Mouse (Mus musculus) heart, postnatal 10 days (tissue): ENCODE data around the gene Mcemp1. TPM values are rescaled to one million over a fixed set of nuclear protein-coding genes. Genes with fewer than 3 reads are reported as not detected.

ENCODE experiments used
- DNase-seq, 2 experiments: peaks; one replicate each; pipeline ENCODE4 v3.0.0; 2021
- intact Hi-C: fragments of 180-260 bp; cut with DNase I; formaldehyde crosslinking; loops from one replicate; pipeline ENCODE4 v1.15.1; 2025
- total RNA-seq, 2 experiments: library from RNA; stranded (reverse); gene quantifications; 2 replicates each; pipeline ENCODE4 v1.2.3; 2021

The Mcemp1 gene
- total RNA-seq, 2 experiments from 2014 or later, result 0.17 to 0.40 TPM

- intact Hi-C loops, result loop anchor here (5.0 to 10.0 kb wide), 2 partner anchors 208 to 316 kb away; partner anchors contain the start of gene A430078G23Rik
These were observed 4.8 kb downstream of the Mcemp1 start for GRCm38 (mm10) chr8:3670388-3670787.

DNA sequence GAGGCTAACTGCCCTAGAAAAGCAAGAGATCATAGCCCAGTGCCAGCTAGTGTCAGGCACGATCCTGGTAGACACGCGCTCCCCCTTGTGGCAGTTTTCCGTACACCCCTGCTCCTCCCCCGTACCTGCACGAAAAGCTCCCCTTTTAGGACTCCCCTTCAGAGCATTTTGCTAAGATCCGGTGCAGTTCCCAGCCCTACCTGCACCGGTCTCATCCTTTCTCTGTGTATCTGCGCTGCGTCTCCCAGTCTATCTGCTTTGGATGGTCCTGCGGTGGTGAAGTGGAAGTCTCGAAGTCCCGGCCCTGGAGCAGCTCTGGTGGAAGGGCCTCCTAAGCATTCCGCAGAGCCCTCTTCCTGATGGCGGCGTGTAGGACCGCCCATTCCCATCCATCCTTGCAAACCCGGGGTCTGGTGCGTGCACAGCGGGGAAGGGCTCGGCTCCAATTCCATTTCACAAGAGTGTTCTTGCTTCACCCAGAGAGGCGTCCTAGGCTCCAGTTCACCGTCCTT lies 6.5 kb downstream of the Mcemp1 start, which contains the start of gene Fcor:
Gene Fcor (minus strand): TSS at position 383 of the 512 bp plus-strand sequence.
- peak; percentile 80 to 86 for DNase-seq
- intact Hi-C loops, result loop anchor here (1.0 to 10.0 kb wide), 4 partner anchors 43 to 317 kb away; partner anchors contain the start of gene A430078G23Rik

More at GRCm38 (mm10) chr8:3670388-3670787, 4.8 kb downstream of the Mcemp1 start:
- no peak for DNase-seq

GRCm38 (mm10) chr8:3674671-3675070 lies 9.1 kb downstream of the Mcemp1 start:
- intact Hi-C loops, result loop anchor here (5.0 to 10.0 kb wide), 2 partner anchors 212 to 320 kb away; partner anchors contain the start of gene A430078G23Rik
- no peak for DNase-seq

DNA sequence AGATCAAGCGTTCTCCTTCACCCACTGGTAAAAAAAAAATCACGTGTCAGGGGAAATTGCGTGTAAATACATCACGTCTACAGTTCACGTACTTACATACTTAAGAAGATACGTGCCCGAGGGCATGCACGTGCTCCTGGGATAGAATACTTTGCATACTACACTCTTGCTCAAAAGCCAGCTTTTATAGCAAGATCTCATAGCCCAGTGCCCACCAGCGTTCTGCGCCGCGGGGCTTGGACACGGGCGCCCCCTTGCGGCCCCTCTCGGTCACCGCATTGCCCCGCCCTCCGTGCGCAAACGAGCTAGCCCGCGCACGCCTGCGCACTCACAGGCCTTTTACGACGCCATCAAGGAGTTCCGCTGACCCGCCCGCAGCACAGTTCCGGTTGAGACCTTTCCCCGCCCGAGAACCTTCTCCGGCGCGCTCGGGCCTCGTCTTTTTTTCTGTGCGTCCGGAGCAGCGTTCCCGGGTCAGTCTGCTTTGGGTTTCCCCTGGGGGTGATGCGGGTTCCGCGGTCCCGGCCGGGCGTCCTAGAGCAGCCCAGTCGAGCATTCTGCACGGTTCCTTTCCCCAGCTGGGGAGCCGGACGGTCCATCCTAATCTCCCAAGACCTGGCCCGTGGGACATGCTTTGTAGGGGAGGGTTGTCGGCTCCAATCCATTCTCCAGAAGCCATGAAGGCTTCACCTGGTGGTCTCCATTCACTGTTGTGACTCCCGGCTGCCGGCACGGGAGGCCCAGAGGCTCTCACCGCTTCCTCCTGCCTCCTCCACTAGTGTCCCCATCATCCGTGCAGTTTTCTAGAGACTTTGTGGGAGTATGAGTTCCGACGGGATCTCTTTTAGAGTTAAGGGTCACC lies 10.8 kb downstream of the Mcemp1 start, which contains the start of gene Trappc5:
Gene Trappc5 (plus strand): TSS at position 169 of the 862 bp plus-strand sequence.
- intact Hi-C loops, result loop anchor here (2.0 to 10.0 kb wide), 2 partner anchors 56 to 322 kb away; partner anchors contain the start of genes A430078G23Rik, Pet100 and Xab2

DNA sequence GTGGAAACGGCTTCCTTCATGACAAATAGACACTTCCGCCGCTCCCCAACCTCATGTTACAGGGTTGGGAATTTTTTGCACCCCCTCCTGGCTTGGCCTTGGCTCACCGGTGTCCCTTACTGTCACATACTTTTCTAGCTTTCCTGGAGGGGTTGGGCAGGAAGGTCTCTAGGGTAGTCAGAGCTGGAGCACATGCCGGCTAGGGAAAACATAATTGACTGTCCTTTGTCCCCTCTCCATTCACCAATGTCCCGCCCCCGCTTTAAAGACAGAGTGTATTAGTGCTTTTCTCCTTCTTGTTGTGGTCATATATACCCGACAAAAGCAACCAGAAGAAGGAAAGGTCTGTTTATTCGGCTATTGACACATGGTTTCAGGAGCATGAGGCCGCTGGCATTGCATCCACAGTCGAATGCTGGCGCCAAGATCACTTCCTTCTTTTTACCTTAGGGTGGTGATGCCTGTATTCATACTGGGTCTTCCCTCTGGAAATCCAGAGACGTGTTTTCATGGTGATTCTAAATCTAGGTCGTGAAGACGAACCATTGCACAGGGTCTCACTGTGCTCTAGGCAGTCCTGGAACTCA lies 11.5 kb downstream of the Mcemp1 start:
- DNase-seq, result peak in 1 of 2 experiments; percentile 14
- intact Hi-C loops, result loop anchor here (2.0 to 10.0 kb wide), 2 partner anchors 56 to 322 kb away; partner anchors contain the start of genes A430078G23Rik, Pet100 and Xab2

More for the DNA sequence above, 10.8 kb downstream of the Mcemp1 start, which contains the start of gene Trappc5:
- peak; percentile 95 for DNase-seq

DNA sequence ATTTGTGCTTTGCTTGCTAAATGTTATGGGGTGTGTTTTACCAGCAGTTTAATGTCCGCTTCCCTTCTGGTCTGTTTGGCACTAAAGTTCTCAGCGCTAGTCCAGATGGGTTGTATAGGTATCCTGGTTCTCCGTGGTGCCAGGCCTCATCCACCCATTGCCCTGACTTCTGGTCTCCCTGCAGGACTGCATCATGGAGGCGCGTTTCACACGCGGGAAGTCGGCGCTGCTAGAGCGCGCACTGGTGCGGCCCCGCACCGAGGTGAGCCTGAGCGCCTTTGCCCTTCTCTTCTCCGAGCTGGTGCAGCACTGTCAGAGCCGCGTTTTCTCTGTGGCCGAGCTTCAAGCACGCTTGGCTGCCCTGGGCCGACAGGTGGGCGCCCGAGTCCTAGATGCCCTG lies 13.3 kb downstream of the Mcemp1 start:
- DNase-seq, result no peak
- intact Hi-C loops, result loop anchor here (10.0 kb wide), 1 partner anchor 324 kb away; the partner anchor contains the start of gene A430078G23Rik

DNA sequence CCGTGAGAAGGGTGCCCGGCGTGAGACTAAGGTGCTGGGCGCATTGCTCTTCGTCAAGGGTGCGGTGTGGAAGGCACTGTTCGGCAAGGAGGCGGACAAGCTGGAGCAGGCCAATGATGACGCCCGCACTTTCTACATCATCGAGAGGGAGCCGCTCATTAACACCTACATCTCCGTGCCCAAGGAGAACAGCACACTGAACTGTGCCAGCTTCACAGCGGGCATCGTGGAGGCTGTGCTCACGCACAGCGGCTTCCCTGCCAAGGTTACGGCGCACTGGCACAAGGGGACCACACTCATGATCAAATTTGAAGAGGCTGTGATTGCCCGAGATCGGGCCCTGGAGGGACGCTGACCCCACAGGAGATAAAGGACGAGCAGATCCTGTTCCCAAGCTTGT lies 13.7 kb downstream of the Mcemp1 start:
- intact Hi-C loops, result loop anchor here (10.0 kb wide), 1 partner anchor 324 kb away; the partner anchor contains the start of gene A430078G23Rik
- DNase-seq, result no peak

GRCm38 (mm10) chr8:3679656-3680055 lies 14.1 kb downstream of the Mcemp1 start:
- intact Hi-C loops, result loop anchor here (10.0 kb wide), 1 partner anchor 325 kb away; the partner anchor contains the start of gene A430078G23Rik

DNA sequence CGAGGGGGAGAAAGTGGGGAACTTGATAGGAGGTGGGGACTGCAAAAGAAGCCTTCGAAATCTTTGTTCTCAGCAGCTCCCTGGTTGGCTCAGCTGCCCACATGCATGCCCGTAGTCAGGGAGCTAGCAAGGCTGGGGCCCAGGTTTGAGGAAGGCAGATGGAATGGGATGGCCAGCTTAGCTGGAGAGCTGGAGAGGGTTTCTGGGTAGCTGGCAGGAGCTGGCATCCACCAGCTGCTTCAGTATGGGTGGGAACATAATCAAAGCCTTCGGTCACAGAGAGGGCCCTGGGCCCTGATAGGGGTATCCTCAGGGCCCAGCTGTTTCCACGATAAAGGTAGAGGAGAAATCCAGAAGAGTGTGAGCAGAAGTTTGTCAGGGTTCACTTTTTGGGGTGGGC lies 16.9 kb downstream of the Mcemp1 start:
- intact Hi-C loops, result no loop called here
- no peak for DNase-seq

More at GRCm38 (mm10) chr8:3679656-3680055, 14.1 kb downstream of the Mcemp1 start:
- no peak for DNase-seq

DNA sequence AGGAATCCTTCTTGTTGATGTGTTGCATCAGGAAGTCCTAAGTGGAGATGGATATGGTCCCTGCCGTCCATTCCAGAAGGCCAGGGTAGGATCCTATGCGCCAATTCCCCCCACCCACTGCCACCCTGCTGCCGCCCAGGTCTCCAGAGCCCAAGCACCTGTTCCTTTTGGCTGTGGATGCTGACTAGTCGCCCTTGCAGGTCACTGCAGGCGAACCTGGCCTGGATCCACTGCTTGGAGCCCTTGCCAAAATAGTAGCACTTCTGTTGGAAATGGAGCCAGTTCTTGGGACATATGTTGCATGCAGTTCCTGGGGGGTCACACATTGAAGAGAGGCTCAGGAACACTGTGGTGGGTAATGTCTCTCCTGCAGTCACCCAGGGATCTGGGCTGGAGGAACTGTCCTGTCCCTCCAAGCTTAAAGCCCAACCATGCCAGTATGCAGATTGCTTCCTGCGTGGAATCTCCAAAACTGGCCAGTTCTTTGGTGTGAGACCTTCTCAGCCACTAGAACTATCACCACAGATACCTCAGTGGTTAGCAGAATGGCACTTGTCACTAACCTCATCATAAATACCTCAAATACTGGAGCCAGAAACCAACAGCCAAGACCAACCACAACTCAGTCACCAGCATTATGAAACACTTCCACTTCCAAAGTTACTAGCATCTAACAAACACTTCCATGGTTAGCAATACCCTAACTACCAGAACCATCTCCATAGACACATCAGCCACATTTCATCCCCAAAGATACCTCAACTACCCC lies 18.0 kb downstream of the Mcemp1 start:
- intact Hi-C loops, result no loop called here
- DNase-seq, result peak; percentile 33 to 47

DNA sequence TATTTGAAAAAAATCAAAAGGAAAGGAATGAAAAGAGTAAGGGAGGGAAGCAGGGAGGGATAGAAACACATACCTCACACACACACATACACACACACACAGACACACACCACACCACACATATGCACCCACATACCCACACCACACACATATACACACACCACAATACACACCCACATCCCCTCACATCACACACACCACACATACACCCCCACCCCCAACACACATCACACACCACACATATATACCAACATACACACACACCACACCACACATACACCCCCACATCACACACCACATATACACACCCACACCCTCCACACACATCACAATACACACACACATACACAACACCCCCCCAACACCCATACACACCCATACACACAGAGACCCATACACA lies 19.0 kb downstream of the Mcemp1 start:
- intact Hi-C loops, result no loop called here
- DNase-seq, result no peak

- intact Hi-C loops, result no loop called here
- DNase-seq, result no peak
These were observed 19.9 kb downstream of the Mcemp1 start for GRCm38 (mm10) chr8:3685422-3685821.

DNA sequence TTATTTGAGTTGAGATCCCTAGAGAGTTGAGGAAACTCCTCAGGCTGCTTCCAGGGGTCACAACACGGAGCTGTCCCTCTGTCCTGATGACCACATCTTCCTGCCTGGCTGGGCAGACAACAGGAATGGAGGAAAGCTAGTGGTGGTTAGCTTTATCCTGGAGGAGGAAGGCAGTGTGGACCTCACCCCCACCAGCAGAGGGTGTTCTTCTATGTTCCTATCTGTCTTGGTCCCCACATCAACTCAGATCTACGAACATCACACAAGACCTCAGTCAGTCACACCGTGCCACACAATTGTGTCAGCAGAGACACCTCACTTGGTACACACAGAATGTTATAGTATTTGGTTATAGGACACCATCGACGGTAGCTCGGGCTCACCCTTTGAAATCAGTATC lies 22.0 kb downstream of the Mcemp1 start:
- intact Hi-C loops, result no loop called here
- no peak for DNase-seq

- DNase-seq, result no peak
- intact Hi-C loops, result no loop called here
These were observed 25.2 kb downstream of the Mcemp1 start for GRCm38 (mm10) chr8:3690774-3691173.

- intact Hi-C loops, result no loop called here
- no peak for DNase-seq
These were observed 28.6 kb downstream of the Mcemp1 start, which contains the start of gene Fcer2a for GRCm38 (mm10) chr8:3694121-3694520. Fcer2a (minus strand) TSS chr8:3694175.

- no peak for DNase-seq
- intact Hi-C loops, result no loop called here
These were observed 35.9 kb downstream of the Mcemp1 start for GRCm38 (mm10) chr8:3701491-3701890.

GRCm38 (mm10) chr8:3705711-3706110 lies 40.2 kb downstream of the Mcemp1 start:
- DNase-seq, result no peak
- intact Hi-C loops, result no loop called here

DNA sequence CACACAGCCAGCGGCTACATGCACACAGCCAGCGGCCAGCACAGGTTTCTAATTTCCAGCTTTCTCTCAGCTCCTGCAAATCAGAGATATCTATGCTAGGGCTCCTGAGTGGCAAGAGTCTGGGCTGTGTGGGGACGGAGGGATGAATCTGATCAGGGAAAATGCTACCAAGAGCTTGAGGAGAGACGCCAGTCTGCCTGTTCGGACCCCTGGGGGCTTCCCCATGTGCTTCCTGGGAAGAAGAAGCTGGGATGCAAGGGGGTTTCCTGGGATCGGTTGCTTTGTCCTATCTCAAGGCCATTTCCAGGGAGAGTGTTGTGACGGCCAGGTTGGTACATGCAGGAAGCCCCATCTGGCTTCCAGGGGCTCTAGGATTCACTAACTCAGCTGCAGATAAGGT lies 42.1 kb downstream of the Mcemp1 start:
- no peak for DNase-seq
- intact Hi-C loops, result no loop called here

DNA sequence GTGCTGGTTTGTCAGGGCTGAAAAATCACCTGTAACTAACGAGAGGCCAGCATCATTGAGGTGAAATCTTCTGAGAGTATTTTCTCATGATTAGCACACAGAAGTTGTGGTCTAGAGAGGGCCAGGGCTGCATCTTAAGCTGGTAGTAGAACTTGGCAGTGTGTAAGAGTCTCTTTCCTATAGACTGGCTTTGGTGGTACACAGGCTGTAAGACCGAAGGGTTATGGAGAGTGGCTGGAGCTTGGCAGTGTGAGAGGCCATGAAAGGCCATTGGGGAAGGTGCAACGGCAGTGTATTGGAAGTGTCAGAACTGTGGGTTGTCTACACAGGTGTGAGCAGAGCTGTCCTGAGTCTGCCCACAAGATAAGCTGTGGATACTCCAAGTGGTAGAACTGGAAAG lies 44.8 kb downstream of the Mcemp1 start:
- DNase-seq, result no peak
- intact Hi-C loops, result loop anchor here (10.0 kb wide), 1 partner anchor 424 kb away; the partner anchor contains the start of gene Cd209g

GRCm38 (mm10) chr8:3711646-3712045 lies 46.1 kb downstream of the Mcemp1 start:
- intact Hi-C loops, result loop anchor here (10.0 kb wide), 1 partner anchor 423 kb away; the partner anchor contains the start of gene Cd209g
- peak in 1 of 2 experiments; percentile 12 for DNase-seq
